Mouse (Mus musculus): ENCODE measurements at regions not wholly inside any gene's neighbourhood (a gene's known extent, or its start where the extent isn't known, plus 50 kb on each side); places are given as distances from the start of the nearest gene placed in this dataset.

- no peak for DNase-seq (ENCODE audit: low spot score)
Measured at GRCm38 (mm10) chr2:50789051-50789651, 359.8 kb downstream of the Rnd3 start.

- DNase-seq (ENCODE audit: low spot score), result no peak
Measured at GRCm38 (mm10) chr2:50772101-50772500, 376.8 kb downstream of the Rnd3 start.

DNA sequence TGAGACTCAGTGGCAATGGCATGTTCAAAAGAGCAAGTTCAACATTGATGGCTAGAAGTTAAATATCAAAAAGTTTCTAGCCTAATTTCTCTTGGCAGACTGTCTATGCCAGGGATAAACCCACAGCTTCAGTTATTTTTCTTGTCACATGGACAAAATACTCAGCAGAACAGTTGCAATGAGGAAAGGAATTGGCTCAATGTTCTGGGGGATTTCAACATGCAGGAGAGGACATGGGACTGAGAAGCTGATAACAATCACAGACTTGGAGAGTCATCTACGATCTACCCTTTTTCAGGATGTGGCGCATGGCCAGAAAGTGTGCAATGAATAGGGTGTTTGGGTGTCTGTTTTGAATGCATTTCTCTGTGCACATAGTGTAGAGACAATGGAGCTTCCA is 389.9 kb downstream of the Rnd3 start:
- no peak for DNase-seq (ENCODE audit: low spot score)

- DNase-seq (ENCODE audit: low spot score), result peak; percentile 29
Measured at GRCm38 (mm10) chr2:50757837-50758541, 390.9 kb downstream of the Rnd3 start.

DNA sequence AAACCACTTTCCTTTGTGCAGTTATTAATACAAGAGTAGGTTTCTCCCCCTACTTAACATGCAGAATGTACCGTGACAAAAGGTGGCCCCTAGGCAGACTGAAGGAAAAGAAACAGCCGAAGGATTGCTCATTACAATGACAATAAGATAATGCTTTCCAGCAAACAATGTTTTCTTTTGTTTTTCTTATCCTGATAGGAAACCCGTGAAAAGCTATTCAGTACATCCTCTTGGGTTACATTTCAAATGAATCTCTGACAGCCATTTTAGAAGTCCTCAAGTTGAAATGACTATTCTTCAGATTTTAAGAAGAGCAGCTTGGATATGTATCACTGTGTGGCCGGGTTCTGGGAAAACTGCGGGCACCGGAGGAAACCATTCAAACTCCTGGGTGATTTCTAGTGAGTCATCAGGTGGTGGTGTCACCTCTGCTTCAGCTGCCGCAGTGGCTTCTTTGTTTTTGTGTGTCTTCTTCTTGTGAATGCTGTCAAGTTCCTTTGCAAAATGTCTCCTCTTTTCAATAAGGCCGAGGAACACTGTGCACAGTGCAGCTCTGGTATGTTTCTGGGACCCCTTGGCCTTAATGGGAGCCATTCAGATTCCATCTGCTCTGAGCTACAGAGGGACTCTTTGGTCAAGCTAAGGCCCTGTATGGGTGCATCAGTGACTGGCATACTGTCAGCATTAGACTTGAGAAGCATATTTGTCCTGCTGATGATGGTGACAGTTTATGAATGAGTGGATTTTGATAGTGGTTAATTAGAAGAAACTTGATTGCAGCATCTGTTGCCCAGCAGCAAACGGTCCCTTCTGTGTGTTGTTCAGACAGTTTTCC is 393.1 kb downstream of the Rnd3 start:
- DNase-seq (ENCODE audit: low spot score), result no peak

DNA sequence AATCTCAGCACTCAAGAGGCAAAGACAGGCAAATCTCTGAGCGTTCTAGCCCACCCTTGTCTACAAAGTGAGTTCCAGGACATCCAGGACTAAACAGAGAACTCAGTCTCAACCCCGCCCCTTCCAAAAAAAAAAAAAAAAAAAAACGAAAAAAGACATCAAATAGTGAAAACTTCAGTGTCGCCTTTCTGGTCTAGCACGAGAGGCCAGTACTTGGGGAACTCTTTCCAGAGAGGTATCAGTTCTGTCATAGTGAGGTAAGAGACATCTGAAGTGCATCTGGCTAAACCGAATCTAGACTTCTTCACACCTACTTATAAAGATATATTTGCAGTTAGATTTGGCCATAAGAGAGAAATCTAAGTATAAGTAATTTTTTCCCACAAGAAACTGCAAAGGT is 393.8 kb downstream of the Rnd3 start:
- no peak for DNase-seq (ENCODE audit: low spot score)

GRCm38 (mm10) chr2:50752408-50752807 is 396.5 kb downstream of the Rnd3 start:
- DNase-seq (ENCODE audit: low spot score), result no peak

- DNase-seq (ENCODE audit: low spot score), result no peak
Measured at GRCm38 (mm10) chr2:50750799-50751198, 398.1 kb downstream of the Rnd3 start.

DNA sequence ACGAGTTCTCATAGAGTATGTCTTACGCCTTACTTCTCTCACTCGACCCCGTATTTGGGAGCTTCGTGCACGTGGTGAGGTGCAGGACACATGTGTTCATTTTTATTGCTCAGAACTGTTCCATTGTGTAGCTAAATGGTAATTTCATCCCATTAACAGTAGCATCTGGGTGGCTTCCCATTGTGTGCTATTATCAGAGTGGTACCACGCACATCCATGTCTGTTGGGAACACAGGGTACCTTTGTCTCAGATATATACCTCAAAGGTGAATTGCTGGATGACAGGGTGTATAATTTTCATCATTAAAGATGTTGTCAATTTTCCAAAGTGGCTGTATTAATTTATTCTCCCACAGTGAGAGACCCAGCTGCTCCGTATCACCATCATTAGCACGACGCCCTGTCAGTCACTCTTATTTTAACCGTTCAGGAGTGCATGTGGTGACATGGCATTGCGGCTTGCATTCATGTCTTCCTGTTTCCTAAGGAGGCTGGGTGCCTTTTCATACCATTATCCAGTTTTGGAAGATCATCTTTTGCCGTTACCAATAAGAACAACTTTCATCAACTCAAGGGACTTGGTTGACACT is 404.2 kb downstream of the Rnd3 start:
- no peak for DNase-seq (ENCODE audit: low spot score)

DNA sequence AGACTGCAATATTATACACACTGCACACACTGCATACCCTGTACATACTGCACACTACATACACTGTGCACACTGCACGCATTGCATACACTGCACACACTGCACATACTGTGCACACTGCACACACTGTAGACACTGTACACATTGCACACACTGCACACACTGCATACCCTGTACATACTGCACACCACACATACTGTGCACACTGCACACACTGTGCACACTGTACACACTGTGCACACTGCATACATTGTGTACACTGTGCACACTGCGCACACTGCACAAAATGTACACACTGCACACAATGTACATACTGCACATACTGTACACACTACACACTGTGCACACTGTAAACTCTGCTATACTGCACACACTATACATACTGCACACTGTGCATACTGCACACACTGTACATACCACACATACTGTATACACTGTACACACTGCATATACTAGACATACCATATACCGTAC is 405.1 kb downstream of the Rnd3 start:
- DNase-seq (ENCODE audit: low spot score), result no peak

DNA sequence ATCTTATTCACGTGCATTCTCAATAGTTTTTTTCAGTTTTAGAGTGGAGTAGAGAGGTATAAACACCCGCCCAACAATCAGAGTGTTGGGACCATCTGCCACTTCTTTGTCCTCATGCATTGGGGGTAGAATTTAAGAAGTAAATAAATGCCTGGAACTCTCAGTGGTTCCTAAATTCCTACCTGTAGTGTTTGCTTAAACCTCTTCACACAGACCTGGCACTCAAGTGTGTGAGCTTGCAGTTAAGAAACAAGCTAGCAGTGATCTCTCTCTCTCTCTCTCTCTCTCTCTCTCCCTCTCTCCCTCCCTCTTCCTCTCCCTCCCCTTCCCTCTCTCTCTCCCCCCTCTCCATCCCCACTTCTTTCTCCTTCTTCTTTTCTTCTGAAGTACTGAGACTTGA is 406.5 kb downstream of the Rnd3 start:
- no peak for DNase-seq (ENCODE audit: low spot score)

- DNase-seq (ENCODE audit: low spot score), result no peak
Measured at GRCm38 (mm10) chr2:50741337-50741736, 407.6 kb downstream of the Rnd3 start.

DNA sequence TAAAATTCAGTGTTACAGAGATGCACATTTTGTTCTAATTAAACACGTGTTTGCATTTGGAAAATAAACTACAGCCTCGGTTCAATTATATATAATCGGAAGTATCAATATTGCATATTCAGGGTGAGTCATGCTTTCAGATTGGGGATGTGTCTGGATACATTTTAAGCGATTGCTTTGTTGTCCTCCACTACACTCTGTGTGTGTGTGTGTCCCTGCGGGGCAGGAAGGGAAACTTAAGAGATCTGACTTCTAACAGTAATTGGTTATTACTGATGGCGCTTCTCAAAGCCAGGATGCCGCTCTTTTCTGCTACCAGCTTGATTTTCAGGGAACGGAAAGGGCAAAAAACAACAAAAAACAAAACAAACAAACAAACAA is 409.3 kb downstream of the Rnd3 start:
- DNase-seq (ENCODE audit: low spot score), result no peak

GRCm38 (mm10) chr2:50738936-50739598 is 409.8 kb downstream of the Rnd3 start:
- no peak for DNase-seq (ENCODE audit: low spot score)

- DNase-seq (ENCODE audit: low spot score), result no peak
Measured at GRCm38 (mm10) chr2:50737706-50738105, 411.2 kb downstream of the Rnd3 start.

- no peak for DNase-seq (ENCODE audit: low spot score)
Measured at GRCm38 (mm10) chr2:50735029-50735428, 413.9 kb downstream of the Rnd3 start.

- no peak for DNase-seq (ENCODE audit: low spot score)
Measured at GRCm38 (mm10) chr2:50706652-50707051, 410.1 kb upstream of the Mmadhc start.

DNA sequence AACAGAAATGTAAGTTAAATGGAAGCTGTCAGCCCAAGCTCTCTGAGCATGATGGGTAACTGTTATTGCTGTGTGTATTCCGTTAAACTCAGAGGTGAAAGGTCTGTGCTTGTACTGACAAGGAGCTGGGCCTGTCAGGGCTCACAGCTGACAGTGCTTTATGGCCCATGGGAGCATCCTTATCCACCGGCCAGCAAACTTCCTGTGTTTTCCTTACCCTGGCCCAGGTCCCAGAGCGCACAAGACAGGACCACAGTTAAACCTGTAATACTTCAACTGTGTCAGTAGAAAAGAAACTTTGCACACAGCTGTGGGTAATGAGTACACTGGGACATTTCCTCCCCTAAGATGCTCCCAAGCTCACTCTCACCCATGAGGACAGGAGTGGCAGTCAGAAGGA is 407.7 kb upstream of the Mmadhc start:
- no peak for DNase-seq (ENCODE audit: low spot score)

GRCm38 (mm10) chr2:50702584-50703450 is 406.2 kb upstream of the Mmadhc start:
- DNase-seq (ENCODE audit: low spot score), result no peak

DNA sequence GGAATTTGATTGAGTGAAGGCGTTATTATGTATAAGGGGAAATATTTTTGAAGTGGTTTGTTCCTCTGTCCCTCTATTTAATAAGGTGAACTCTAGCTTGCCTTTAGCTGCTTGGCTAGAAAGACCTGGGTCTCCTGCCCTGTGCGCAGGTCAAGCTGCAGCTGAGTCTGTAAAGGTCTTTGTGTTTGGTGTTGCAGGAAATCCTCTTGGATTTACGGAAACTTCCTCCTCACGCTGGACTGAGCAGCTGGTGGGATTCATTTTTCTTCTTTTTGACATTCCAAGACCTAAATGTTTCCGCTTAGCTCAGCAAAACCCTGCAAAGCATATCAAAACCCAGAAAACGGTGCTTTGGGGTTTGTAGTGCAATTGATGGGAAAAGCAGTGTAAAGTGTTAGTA is 402.2 kb upstream of the Mmadhc start:
- no peak for DNase-seq (ENCODE audit: low spot score)

GRCm38 (mm10) chr2:50696575-50696974 is 400.0 kb upstream of the Mmadhc start:
- no peak for DNase-seq (ENCODE audit: low spot score)

All from urinary bladder, postnatal 25 days (tissue).